Mouse (Mus musculus) lung, embryonic 16.5 days (tissue): Measurements from ENCODE around the gene Stac3. TPM values are rescaled to one million over a fixed set of nuclear protein-coding genes. Genes with fewer than 3 reads are reported as not detected.

Experiments
- ATAC-seq: fragments of 200-750 bp; cut with Nextera tagmentation; 2 replicates; pipeline ENCODE4 v1.8.0; 2017; ENCODE audit warnings: low read depth, mild to moderate bottlenecking, moderate library complexity
- H3K27ac ChIP-seq: fragments of 300-500 bp; sonication (generic); 2 replicates; pipeline ENCODE4 v1.5.1; 2014; ENCODE audit warnings: mild to moderate bottlenecking, control low read depth, low read length
- H3K27me3 ChIP-seq: fragments of 300-500 bp; sonication (generic); 2 replicates; pipeline ENCODE4 v1.6.1; 2014; ENCODE audit warnings: low read depth, low read length, mixed read lengths; ENCODE audit not compliant: control insufficient read depth, insufficient read depth
- H3K36me3 ChIP-seq: fragments of 300-500 bp; sonication (generic); 2 replicates; pipeline ENCODE4 v1.6.1; 2014; ENCODE audit warnings: low read length; ENCODE audit not compliant: control insufficient read depth, insufficient read depth
- H3K4me1 ChIP-seq: fragments of 300-500 bp; sonication (generic); replicated peaks from 2 replicates; pipeline ENCODE4 v1.6.1; 2014; ENCODE audit warnings: low read length, mixed read lengths; ENCODE audit not compliant: control insufficient read depth, insufficient read depth
- H3K4me2 ChIP-seq: fragments of 300-500 bp; sonication (generic); 2 replicates; pipeline ENCODE4 v1.6.1; 2014; ENCODE audit warnings: low read depth, low read length, control low read depth
- H3K4me3 ChIP-seq: fragments of 300-500 bp; sonication (generic); 2 replicates; pipeline ENCODE4 v1.5.1; 2014; ENCODE audit warnings: mild to moderate bottlenecking, low read length, control low read depth
- H3K9ac ChIP-seq: fragments of 300-500 bp; sonication (generic); 2 replicates; pipeline ENCODE4 v1.6.1; 2014; ENCODE audit warnings: low read length, control low read depth
- H3K9me3 ChIP-seq: fragments of 300-500 bp; sonication (generic); 2 replicates; pipeline ENCODE4 v1.6.1; 2016; ENCODE audit warnings: low read length; ENCODE audit not compliant: control insufficient read depth
- WGBS: fragments of 180-500 bp; shearing (Covaris S2); extraction: QIAGEN DNeasy Blood & Tissue Kit; methylation state at CpG from one replicate; pipeline ENCODE4 v1.1.7; 2014; 5-methylcytosine and 5-hydroxymethylcytosine counted together
- polyA plus RNA-seq: library from polyadenylated mRNA; unstranded; fragments of >200 nt; fragmentation: Nextera tagmentation; extraction: Ambion mirVana; gene quantifications from 2 replicates; pipeline ENCODE4 v1.2.1, GENCODE M21; 2015

Gene Stac3
- polyA plus RNA-seq, 1 experiment from 2014 or later: 1.8 TPM

GRCm38 (mm10) chr10:127530945-127531344, 29.5 kb downstream of the Stac3 start:
- Histone ChIP-seq H3K4me1 (peaks cover 21% of the 10 kb centered on the region), H3K4me3 (no peak overlapping the region), H3K36me3 (no peaks in the 10 kb centered on the region), H3K27me3 (peaks cover 99% of the 10 kb centered on the region), H3K4me2 (no peak overlapping the region), H3K9ac (no peak overlapping the region), H3K27ac (no peak overlapping the region), H3K9me3 (no peaks in the 10 kb centered on the region)
- WGBS: 0% methylated on average over 16 of the region's 25 CpGs
- ATAC-seq: no peak

- H3K4me1 ChIP-seq: peaks cover 15% of the 10 kb centered on the region
- H3K9ac ChIP-seq: no peak overlapping the region
- H3K4me3 ChIP-seq: no peak overlapping the region
- H3K27ac ChIP-seq: no peak overlapping the region
- 1% methylated on average over 4 of the region's 4 CpGs for WGBS
- no peaks in the 10 kb centered on the region for H3K36me3 ChIP-seq
- H3K27me3 ChIP-seq: peaks cover 99% of the 10 kb centered on the region
- no peak overlapping the region for H3K4me2 ChIP-seq
- H3K9me3 ChIP-seq: no peaks in the 10 kb centered on the region
- no peak for ATAC-seq
Measured at GRCm38 (mm10) chr10:127531548-127531947, 30.1 kb downstream of the Stac3 start.

GRCm38 (mm10) chr10:127534036-127534928, 32.8 kb downstream of the Stac3 start, which contains the start of gene Nxph4:
Gene Nxph4 (minus strand): TSS chr10:127534559.
- H3K27me3 ChIP-seq: peaks cover 76% of the 10 kb centered on the region
- no peaks in the 10 kb centered on the region for H3K36me3 ChIP-seq
- H3K4me1 ChIP-seq: peaks cover 12% of the 10 kb centered on the region
- ATAC-seq: peak; percentile 51
- no peaks in the 10 kb centered on the region for H3K9me3 ChIP-seq
- peak within 1 kb of the TSS; percentile 98 for H3K4me2 ChIP-seq
- peak within 1 kb of the TSS; percentile 56 for H3K4me3 ChIP-seq
- H3K27ac ChIP-seq: no peak within 1 kb of the TSS
- H3K9ac ChIP-seq: peak within 1 kb of the TSS; percentile 57
- WGBS: under 1% methylated on average over 49 of the region's 78 CpGs

- Histone ChIP-seq H3K36me3 (no peaks in the 10 kb centered on the region), H3K4me2 (peak overlapping the region; percentile 98), H3K27me3 (peaks cover 70% of the 10 kb centered on the region), H3K4me3 (peak overlapping the region; percentile 56), H3K4me1 (peaks cover 12% of the 10 kb centered on the region), H3K9ac (0 out of 2 replicates have a peak overlapping the region, but pooled peaks have one; percentile 26), H3K27ac (no peak overlapping the region), H3K9me3 (no peaks in the 10 kb centered on the region)
- WGBS: under 1% methylated on average over 29 of the region's 30 CpGs
- ATAC-seq: peak; percentile 10; the same call in 1 of the 2 replicates
Measured at GRCm38 (mm10) chr10:127534929-127535384, 33.5 kb downstream of the Stac3 start.

- H3K4me2 ChIP-seq: no peak overlapping the region
- WGBS: 10% methylated on average over 8 of the region's 8 CpGs
- H3K27me3 ChIP-seq: peaks cover 52% of the 10 kb centered on the region
- no peak overlapping the region for H3K4me3 ChIP-seq
- peaks cover 6% of the 10 kb centered on the region for H3K36me3 ChIP-seq
- no peaks in the 10 kb centered on the region for H3K9me3 ChIP-seq
- no peak overlapping the region for H3K9ac ChIP-seq
- peaks cover 12% of the 10 kb centered on the region for H3K4me1 ChIP-seq
- no peak for ATAC-seq
- no peak overlapping the region for H3K27ac ChIP-seq
Measured at GRCm38 (mm10) chr10:127536586-127537314, 35.3 kb downstream of the Stac3 start.

GRCm38 (mm10) chr10:127537854-127538583, 36.5 kb downstream of the Stac3 start:
- no peaks in the 10 kb centered on the region for H3K9me3 ChIP-seq
- ATAC-seq: peak; percentile 29; the same call in 1 of the 2 replicates
- peaks cover 12% of the 10 kb centered on the region for H3K4me1 ChIP-seq
- H3K36me3 ChIP-seq: peaks cover 15% of the 10 kb centered on the region
- no peak overlapping the region for H3K27ac ChIP-seq
- no peak overlapping the region for H3K4me3 ChIP-seq
- peaks cover 39% of the 10 kb centered on the region for H3K27me3 ChIP-seq
- no peak overlapping the region for H3K9ac ChIP-seq
- no peak overlapping the region for H3K4me2 ChIP-seq
- 28% methylated on average over 7 of the region's 7 CpGs for WGBS

GRCm38 (mm10) chr10:127541510-127541909, 40.0 kb downstream of the Stac3 start:
- Histone ChIP-seq H3K4me2 (no peak overlapping the region), H3K4me3 (no peak overlapping the region), H3K27ac (no peak overlapping the region), H3K9me3 (no peaks in the 10 kb centered on the region), H3K9ac (no peak overlapping the region), H3K36me3 (peaks cover 29% of the 10 kb centered on the region), H3K4me1 (no peaks in the 10 kb centered on the region), H3K27me3 (peaks cover 4% of the 10 kb centered on the region)
- ATAC-seq: no peak
- 92% methylated on average over 8 of the region's 8 CpGs for WGBS

GRCm38 (mm10) chr10:127542084-127542483, 40.6 kb downstream of the Stac3 start:
- H3K36me3 ChIP-seq: peaks cover 29% of the 10 kb centered on the region
- 74% methylated on average over 13 of the region's 13 CpGs for WGBS
- no peak for ATAC-seq

More at GRCm38 (mm10) chr10:127542084-127542483, 40.6 kb downstream of the Stac3 start:
- Histone ChIP-seq H3K9ac (no peak overlapping the region), H3K27me3 (0 out of 2 replicates have a peak, but pooled peaks cover 1% of the 10 kb centered on the region), H3K4me2 (no peak overlapping the region), H3K4me1 (no peaks in the 10 kb centered on the region), H3K9me3 (no peaks in the 10 kb centered on the region), H3K4me3 (no peak overlapping the region), H3K27ac (no peak overlapping the region)
